Mouse (Mus musculus) stomach, embryonic 14.5 days (tissue): ENCODE measurements at regions not wholly inside any gene's neighbourhood (a gene's known extent, or its start where the extent isn't known, plus 50 kb on each side); places are given as distances from the start of the nearest gene placed in this dataset.

Experiments
- ATAC-seq: fragments of 200-750 bp; cut with Nextera tagmentation; 2 replicates; pipeline ENCODE4 v1.8.0; 2017; ENCODE audit warnings: low read depth, moderate TSS enrichment; ENCODE audit not compliant: insufficient number of reproducible peaks, insufficient read depth, low FRiP score
- H3K27ac ChIP-seq: fragments of 300-500 bp; sonication (generic); 2 replicates; pipeline ENCODE4 v1.5.1; 2014; ENCODE audit warnings: mild to moderate bottlenecking, low read length, moderate library complexity, mixed read lengths
- H3K27me3 ChIP-seq: fragments of 300-500 bp; sonication (generic); 2 replicates; pipeline ENCODE4 v1.6.1; 2014; ENCODE audit warnings: low read length, control low read depth, mixed read lengths; ENCODE audit not compliant: control insufficient read depth, insufficient read depth
- H3K36me3 ChIP-seq: fragments of 300-500 bp; sonication (generic); 2 replicates; pipeline ENCODE4 v1.6.1; 2014; ENCODE audit warnings: mild to moderate bottlenecking, control low read depth, low read length, moderate library complexity, mixed read lengths; ENCODE audit not compliant: control insufficient read depth, insufficient read depth
- H3K4me1 ChIP-seq: fragments of 300-500 bp; sonication (generic); 2 replicates; pipeline ENCODE4 v1.6.1; 2014; ENCODE audit warnings: low read length, control low read depth, mixed read lengths; ENCODE audit not compliant: control insufficient read depth, insufficient read depth
- H3K4me2 ChIP-seq: fragments of 300-500 bp; sonication (generic); replicated peaks from 2 replicates; pipeline ENCODE4 v1.6.1; 2014; ENCODE audit warnings: low read depth, low read length, control low read depth
- H3K4me3 ChIP-seq: fragments of 300-500 bp; sonication (generic); 2 replicates; pipeline ENCODE4 v1.5.1; 2014; ENCODE audit warnings: low read depth, low read length, control low read depth
- H3K9ac ChIP-seq: fragments of 300-500 bp; sonication (generic); replicated peaks from 2 replicates; pipeline ENCODE4 v1.6.1; 2014; ENCODE audit warnings: low read depth, mild to moderate bottlenecking, control low read depth, low read length, moderate library complexity, mixed read lengths
- H3K9me3 ChIP-seq: fragments of 300-500 bp; sonication (generic); 2 replicates; pipeline ENCODE4 v1.6.1; 2016; ENCODE audit warnings: low read depth, low read length, control low read depth; ENCODE audit not compliant: control insufficient read depth
- WGBS: fragments of 180-500 bp; shearing (Covaris S2); extraction: QIAGEN DNeasy Blood & Tissue Kit; methylation state at CpG from one replicate; pipeline ENCODE4 v1.1.7; 2014; 5-methylcytosine and 5-hydroxymethylcytosine counted together

GRCm38 (mm10) chr19:53458770-53459406, 68.5 kb upstream of the Smndc1 start:
- Histone ChIP-seq H3K27ac (peak overlapping the region; percentile 59; the same call in 1 of the 2 replicates), H3K4me3 (no peak overlapping the region), H3K4me2 (peak overlapping the region; percentile 23; the same call in 1 of the 2 replicates), H3K9me3 (no peaks in the 10 kb centered on the region), H3K27me3 (no peaks in the 10 kb centered on the region), H3K36me3 (no peaks in the 10 kb centered on the region), H3K9ac (no peak overlapping the region), H3K4me1 (peaks cover 12% of the 10 kb centered on the region)
- ATAC-seq = 0 out of 2 replicates have a peak, but pooled peaks have one; percentile 24
- WGBS = 28% methylated on average over 10 of the region's 10 CpGs

DNA sequence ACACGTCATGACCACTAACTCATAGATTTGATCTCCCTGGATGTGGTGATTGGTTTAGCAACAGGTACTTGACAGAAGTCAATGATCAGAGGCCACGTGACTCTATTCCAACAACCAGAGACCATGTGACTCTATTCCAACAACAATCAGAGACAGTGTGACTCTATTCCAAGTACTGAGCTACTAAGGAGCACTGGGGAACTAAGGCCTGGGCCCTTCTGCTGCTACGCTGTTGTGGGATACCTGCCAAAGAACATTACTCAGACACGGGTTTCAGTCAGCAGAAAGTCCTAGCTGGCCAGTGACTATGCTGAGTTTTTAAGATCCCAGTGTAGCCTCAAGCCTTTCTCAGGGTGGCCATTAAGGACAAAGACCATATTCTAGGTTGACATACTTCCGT, 66.3 kb upstream of the Smndc1 start:
- Histone ChIP-seq H3K4me2 (no peak overlapping the region), H3K36me3 (no peaks in the 10 kb centered on the region), H3K27ac (no peak overlapping the region), H3K9ac (no peak overlapping the region), H3K9me3 (no peaks in the 10 kb centered on the region), H3K4me1 (peaks cover 20% of the 10 kb centered on the region), H3K4me3 (no peak overlapping the region), H3K27me3 (no peaks in the 10 kb centered on the region)
- ATAC-seq = no peak
- WGBS = 78% methylated on average over 5 of the region's 5 CpGs

DNA sequence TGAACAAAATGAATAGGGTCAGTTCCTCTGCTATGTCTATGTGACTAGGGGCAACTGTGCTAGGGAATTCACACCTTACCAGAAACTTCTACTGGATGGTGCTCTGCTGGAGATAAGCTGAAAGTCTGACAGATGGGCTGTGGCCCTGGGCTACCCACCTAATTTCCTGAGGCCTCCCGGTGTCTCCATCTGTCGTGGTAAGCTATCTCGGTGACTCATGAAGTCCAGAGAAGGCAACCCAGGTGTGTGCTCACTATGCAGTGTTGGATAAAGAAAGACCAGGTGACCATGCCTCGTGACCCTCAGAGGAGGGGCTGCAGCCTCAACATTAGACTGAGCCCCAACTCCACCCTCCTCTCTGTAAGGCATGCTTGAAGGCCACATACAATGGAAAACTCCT, 64.2 kb upstream of the Smndc1 start:
- Histone ChIP-seq H3K4me3 (no peak overlapping the region), H3K36me3 (no peaks in the 10 kb centered on the region), H3K4me2 (no peak overlapping the region), H3K27me3 (no peaks in the 10 kb centered on the region), H3K9me3 (no peaks in the 10 kb centered on the region), H3K9ac (no peak overlapping the region), H3K27ac (no peak overlapping the region), H3K4me1 (peaks cover 28% of the 10 kb centered on the region)
- ATAC-seq = no peak
- WGBS = 78% methylated on average over 4 of the region's 4 CpGs

GRCm38 (mm10) chr19:53454059-53454458, 63.7 kb upstream of the Smndc1 start:
- Histone ChIP-seq H3K4me2 (no peak overlapping the region), H3K4me1 (peaks cover 23% of the 10 kb centered on the region), H3K4me3 (no peak overlapping the region), H3K27me3 (no peaks in the 10 kb centered on the region), H3K27ac (no peak overlapping the region), H3K36me3 (no peaks in the 10 kb centered on the region), H3K9ac (no peak overlapping the region), H3K9me3 (no peaks in the 10 kb centered on the region)
- ATAC-seq = no peak
- WGBS = 82% methylated on average over 3 of the region's 3 CpGs

GRCm38 (mm10) chr19:53453317-53453947, 63.1 kb upstream of the Smndc1 start:
- no peaks in the 10 kb centered on the region for H3K36me3 ChIP-seq
- H3K4me3 ChIP-seq = no peak overlapping the region
- 77% methylated on average over 13 of the region's 13 CpGs for WGBS
- H3K27ac ChIP-seq = no peak overlapping the region
- H3K9me3 ChIP-seq = no peaks in the 10 kb centered on the region
- no peaks in the 10 kb centered on the region for H3K27me3 ChIP-seq
- no peak for ATAC-seq
- H3K4me1 ChIP-seq = peaks cover 18% of the 10 kb centered on the region; the same call in 1 of the 2 replicates
- H3K9ac ChIP-seq = no peak overlapping the region
- no peak overlapping the region for H3K4me2 ChIP-seq

DNA sequence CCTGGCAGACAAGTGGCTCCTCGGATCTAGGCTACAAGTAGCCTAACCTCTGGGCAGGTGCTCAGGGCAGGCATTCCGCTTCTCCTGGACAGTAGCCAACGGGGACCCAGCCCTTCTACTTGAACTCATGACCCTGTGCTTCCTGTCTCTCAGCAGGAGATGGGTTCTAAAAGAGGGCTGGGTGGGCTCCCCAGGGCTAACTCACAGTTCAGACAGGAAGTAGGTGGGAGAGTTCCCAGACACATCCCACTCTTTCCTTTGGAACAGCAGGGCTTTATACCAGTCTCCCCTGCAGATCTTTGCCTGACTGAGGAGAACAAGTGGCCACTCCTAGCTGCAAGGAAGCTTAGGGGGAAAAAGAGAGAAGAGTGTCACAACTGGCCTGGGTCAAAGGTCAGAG, 62.0 kb upstream of the Smndc1 start:
- H3K27ac ChIP-seq = no peak overlapping the region
- ATAC-seq = no peak
- H3K4me1 ChIP-seq = peaks cover 21% of the 10 kb centered on the region; the same call in 1 of the 2 replicates
- no peaks in the 10 kb centered on the region for H3K36me3 ChIP-seq
- 26% methylated on average over 3 of the region's 3 CpGs for WGBS
- no peaks in the 10 kb centered on the region for H3K27me3 ChIP-seq
- H3K4me3 ChIP-seq = no peak overlapping the region
- no peak overlapping the region for H3K9ac ChIP-seq
- H3K9me3 ChIP-seq = no peaks in the 10 kb centered on the region
- H3K4me2 ChIP-seq = no peak overlapping the region

DNA sequence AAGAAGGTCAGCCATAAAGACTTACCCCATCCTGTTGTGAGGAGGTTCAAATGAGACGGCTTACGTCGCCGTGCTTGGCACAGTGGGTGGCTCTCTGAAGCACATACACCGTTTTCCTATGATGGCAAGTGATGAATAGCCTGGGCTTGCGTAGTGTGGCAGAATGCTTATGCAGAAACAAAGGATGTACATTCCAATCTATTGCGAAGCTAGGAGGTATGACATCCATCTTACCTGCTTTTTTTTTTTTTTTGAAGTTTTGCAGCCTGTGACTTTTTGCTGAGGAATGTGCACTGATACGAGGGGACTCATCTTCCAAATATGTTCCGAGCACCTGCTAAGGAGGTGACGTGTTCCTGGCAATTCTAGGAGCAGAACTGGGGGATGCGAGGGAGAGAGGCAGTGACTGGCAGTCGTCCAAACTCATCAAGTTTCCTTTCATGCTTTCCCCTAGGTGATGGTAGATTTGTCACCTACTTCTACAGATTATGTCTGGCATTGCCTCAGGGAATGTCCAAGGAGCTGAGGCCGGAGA, 61.1 kb upstream of the Smndc1 start:
- Histone ChIP-seq H3K9me3 (no peaks in the 10 kb centered on the region), H3K9ac (no peak overlapping the region), H3K27me3 (no peaks in the 10 kb centered on the region), H3K4me3 (no peak overlapping the region), H3K36me3 (no peaks in the 10 kb centered on the region), H3K27ac (no peak overlapping the region), H3K4me2 (no peak overlapping the region), H3K4me1 (peaks cover 25% of the 10 kb centered on the region; the same call in 1 of the 2 replicates)
- ATAC-seq = no peak
- 47% methylated on average over 13 of the region's 13 CpGs for WGBS

DNA sequence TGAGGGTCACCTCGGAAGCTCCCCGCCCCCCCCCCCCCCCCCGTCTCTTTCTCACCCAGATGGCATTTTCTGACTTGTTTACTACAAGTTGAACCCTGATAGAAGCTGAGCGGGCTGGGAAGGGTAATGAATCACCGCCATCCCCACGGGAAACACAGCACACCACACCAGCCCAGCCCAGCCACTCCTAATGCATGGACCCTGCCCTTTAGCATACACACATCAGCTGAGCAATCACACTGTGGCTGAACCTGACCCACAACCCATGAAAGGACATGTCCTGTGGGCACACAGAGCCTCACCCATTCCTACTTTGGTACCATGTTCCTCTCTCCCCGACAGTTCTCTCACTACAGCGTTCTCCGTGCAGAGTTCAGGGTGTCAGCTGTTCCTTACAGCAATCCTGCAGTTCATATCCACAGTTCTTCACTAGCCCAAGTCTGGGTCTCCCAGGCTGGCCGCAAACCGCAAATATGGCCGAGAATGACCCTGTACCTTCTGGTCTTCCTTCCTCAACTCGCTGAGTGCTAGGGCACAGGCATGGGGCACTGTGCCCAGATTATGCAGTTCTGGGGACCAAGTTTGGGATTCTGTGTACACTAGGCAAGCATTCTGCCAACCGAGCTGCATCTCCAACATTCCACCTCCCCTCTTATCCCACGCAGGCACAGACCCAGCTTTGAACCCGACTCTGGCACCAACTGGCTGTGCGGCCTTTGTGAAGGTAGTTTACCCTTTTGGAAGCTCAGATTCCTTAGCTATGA, 60.4 kb upstream of the Smndc1 start:
- H3K36me3 ChIP-seq = no peaks in the 10 kb centered on the region
- no peak overlapping the region for H3K9ac ChIP-seq
- no peaks in the 10 kb centered on the region for H3K9me3 ChIP-seq
- H3K4me3 ChIP-seq = no peak overlapping the region
- no peak overlapping the region for H3K4me2 ChIP-seq
- 54% methylated on average over 16 of the region's 17 CpGs for WGBS
- H3K4me1 ChIP-seq = peaks cover 25% of the 10 kb centered on the region; the same call in 1 of the 2 replicates
- H3K27me3 ChIP-seq = no peaks in the 10 kb centered on the region
- H3K27ac ChIP-seq = peak overlapping the region; percentile 21; the same call in 1 of the 2 replicates
- ATAC-seq = peak; percentile 29; the same call in 1 of the 2 replicates
